Mouse (Mus musculus): ENCODE measurements at regions not wholly inside any gene's neighbourhood (a gene's known extent, or its start where the extent isn't known, plus 50 kb on each side); places are given as distances from the start of the nearest gene placed in this dataset.

- in situ Hi-C loops (cut with MboI, MseI), result no loop called here
Observed at GRCm38 (mm10) chr2:160507371-160507770, 138.3 kb upstream of the Top1 start.

- in situ Hi-C loops (cut with MboI, MseI), result no loop called here
Observed at GRCm38 (mm10) chr2:160507816-160508564, 137.7 kb upstream of the Top1 start.

GRCm38 (mm10) chr2:160510159-160510558, 135.5 kb upstream of the Top1 start:
- in situ Hi-C loops (cut with MboI, MseI), result loop anchor here (10.0 kb wide), 1 partner anchor 65 kb away; no protein-coding TSS in a partner anchor

GRCm38 (mm10) chr2:160510635-160511421, 134.9 kb upstream of the Top1 start:
- in situ Hi-C loops (cut with MboI, MseI), result loop anchor here (10.0 kb wide), 1 partner anchor 64 kb away; no protein-coding TSS in a partner anchor

- in situ Hi-C loops (cut with MboI, MseI), result loop anchor here (10.0 kb wide), 1 partner anchor 59 kb away; no protein-coding TSS in a partner anchor
Observed at GRCm38 (mm10) chr2:160515621-160516020, 130.1 kb upstream of the Top1 start.

GRCm38 (mm10) chr2:160516526-160516925, 129.2 kb upstream of the Top1 start:
- in situ Hi-C loops (cut with MboI, MseI), result loop anchor here (10.0 kb wide), 1 partner anchor 58 kb away; no protein-coding TSS in a partner anchor

- in situ Hi-C loops (cut with MboI, MseI), result no loop called here
Observed at GRCm38 (mm10) chr2:160525301-160526205, 120.1 kb upstream of the Top1 start.

GRCm38 (mm10) chr2:160526377-160527125, 119.1 kb upstream of the Top1 start:
- in situ Hi-C loops (cut with MboI, MseI), result no loop called here

GRCm38 (mm10) chr2:160529306-160529705, 116.4 kb upstream of the Top1 start:
- in situ Hi-C loops (cut with MboI, MseI), result no loop called here

GRCm38 (mm10) chr2:160530377-160530776, 115.3 kb upstream of the Top1 start:
- in situ Hi-C loops (cut with MboI, MseI), result no loop called here

- in situ Hi-C loops (cut with MboI, MseI), result no loop called here
Observed at GRCm38 (mm10) chr2:160537319-160537719, 108.4 kb upstream of the Top1 start.

GRCm38 (mm10) chr2:160545527-160545926, 100.2 kb upstream of the Top1 start:
- in situ Hi-C loops (cut with MboI, MseI), result no loop called here

- in situ Hi-C loops (cut with MboI, MseI), result loop anchor here (25.0 kb wide), 1 partner anchor 465 kb away; no protein-coding TSS in a partner anchor
Observed at GRCm38 (mm10) chr2:160552121-160552669, 93.5 kb upstream of the Top1 start.

- in situ Hi-C loops (cut with MboI, MseI), result loop anchor here (25.0 kb wide), 1 partner anchor 474 kb away; no protein-coding TSS in a partner anchor
Observed at GRCm38 (mm10) chr2:160561711-160562110, 84.0 kb upstream of the Top1 start.

- in situ Hi-C loops (cut with MboI, MseI), result loop anchor here (25.0 kb wide), 1 partner anchor 481 kb away; no protein-coding TSS in a partner anchor
Observed at GRCm38 (mm10) chr2:160567813-160568212, 77.9 kb upstream of the Top1 start.

GRCm38 (mm10) chr2:160569496-160569895, 76.2 kb upstream of the Top1 start:
- in situ Hi-C loops (cut with MboI, MseI), result loop anchor here (25.0 kb wide), 1 partner anchor 482 kb away; no protein-coding TSS in a partner anchor

- in situ Hi-C loops (cut with MboI, MseI), result loop anchor here (5.0 to 25.0 kb wide), 4 partner anchors 64 to 1666 kb away; no protein-coding TSS in a partner anchor
Observed at GRCm38 (mm10) chr2:160578384-160579320, 67.0 kb upstream of the Top1 start.

GRCm38 (mm10) chr2:160580250-160580649, 65.4 kb upstream of the Top1 start:
- in situ Hi-C loops (cut with MboI, MseI), result loop anchor here (10.0 to 25.0 kb wide), 2 partner anchors 205 to 818 kb away; no protein-coding TSS in a partner anchor

- in situ Hi-C loops (cut with MboI, MseI), result loop anchor here (10.0 to 25.0 kb wide), 2 partner anchors 206 to 819 kb away; no protein-coding TSS in a partner anchor
Observed at GRCm38 (mm10) chr2:160581029-160581428, 64.7 kb upstream of the Top1 start.

Measured in regulatory T cell (primary cell).